Mouse (Mus musculus): Measurements from ENCODE around the gene Dusp14. TPM values are rescaled to one million over a fixed set of nuclear protein-coding genes. Genes with fewer than 3 reads are reported as not detected.

The Dusp14 gene
- polyA plus RNA-seq, 1 experiment from 2014 or later, result 54.6 TPM

DNA sequence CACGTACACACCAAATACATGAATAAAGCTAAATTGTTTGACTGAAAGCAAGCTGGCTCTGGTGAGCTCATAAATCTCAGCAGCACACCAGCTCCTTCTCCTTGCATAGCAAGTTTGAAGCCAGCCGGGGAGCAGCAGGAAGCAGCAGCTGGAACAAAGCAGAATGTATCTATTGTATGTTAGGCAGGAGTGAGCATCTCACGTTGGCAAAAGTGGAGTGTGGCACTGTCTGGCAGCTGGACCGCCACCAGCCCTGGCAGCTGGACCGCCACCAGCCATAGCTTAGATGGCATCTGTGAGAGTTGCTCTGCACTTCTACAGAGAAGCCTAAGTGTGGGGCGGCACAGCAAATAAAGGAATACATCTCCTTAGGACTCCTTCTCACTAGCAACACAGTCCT lies 65.1 kb downstream of the Dusp14 start:
- Histone ChIP-seq H3K27ac (ENCODE audit: low read length) (no peak overlapping the region), H3K27me3 (ENCODE audit: insufficient read depth, low read length) (no peaks in the 10 kb centered on the region), H3K9ac (replicated peaks; ENCODE audit: low read length) (no peak overlapping the region), H3K4me2 (replicated peaks; ENCODE audit: low read depth, low read length) (no peak overlapping the region), H3K9me3 (ENCODE audit: low read length) (no peaks in the 10 kb centered on the region), H3K4me3 (ENCODE audit: low read length) (no peak overlapping the region), H3K4me1 (ENCODE audit: insufficient read depth, low read length) (no peaks in the 10 kb centered on the region), H3K36me3 (ENCODE audit: insufficient read depth, low read length) (peaks cover 23% of the 10 kb centered on the region)
- 84% methylated on average over 6 of the region's 6 CpGs for WGBS
- ATAC-seq (ENCODE audit: low FRiP score, low TSS enrichment), result no peak

DNA sequence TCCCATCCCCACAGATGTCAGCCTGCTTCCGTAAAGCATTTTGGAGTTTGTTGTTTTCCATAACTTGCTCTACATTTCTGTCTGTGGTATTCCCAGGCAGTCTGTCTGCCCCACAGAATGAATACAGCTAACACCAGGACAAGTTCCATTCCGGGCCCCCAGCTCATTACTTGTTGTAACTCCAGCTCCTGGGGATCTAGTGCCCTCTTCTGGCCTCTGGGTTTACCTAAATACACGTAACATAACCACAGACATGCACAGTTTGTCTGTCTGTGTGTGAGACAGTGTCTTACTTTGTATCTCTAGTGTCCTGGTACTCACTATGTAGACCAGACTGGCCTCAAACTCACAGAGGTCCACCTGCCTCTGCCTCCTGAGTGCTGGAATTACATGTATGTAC lies 67.8 kb downstream of the Dusp14 start:
- no peak for ATAC-seq (ENCODE audit: low FRiP score, low TSS enrichment)
- H3K27me3 ChIP-seq (ENCODE audit: insufficient read depth, low read length), result no peaks in the 10 kb centered on the region
- H3K4me3 ChIP-seq (ENCODE audit: low read length), result no peak overlapping the region
- peaks cover 26% of the 10 kb centered on the region for H3K36me3 ChIP-seq (ENCODE audit: insufficient read depth, low read length)
- H3K4me2 ChIP-seq (replicated peaks; ENCODE audit: low read depth, low read length), result no peak overlapping the region
- no peak overlapping the region for H3K9ac ChIP-seq (replicated peaks; ENCODE audit: low read length)
- H3K27ac ChIP-seq (ENCODE audit: low read length), result no peak overlapping the region
- WGBS, result 88% methylated on average over 3 of the region's 3 CpGs
- H3K9me3 ChIP-seq (ENCODE audit: low read length), result no peaks in the 10 kb centered on the region
- H3K4me1 ChIP-seq (ENCODE audit: insufficient read depth, low read length), result no peaks in the 10 kb centered on the region

DNA sequence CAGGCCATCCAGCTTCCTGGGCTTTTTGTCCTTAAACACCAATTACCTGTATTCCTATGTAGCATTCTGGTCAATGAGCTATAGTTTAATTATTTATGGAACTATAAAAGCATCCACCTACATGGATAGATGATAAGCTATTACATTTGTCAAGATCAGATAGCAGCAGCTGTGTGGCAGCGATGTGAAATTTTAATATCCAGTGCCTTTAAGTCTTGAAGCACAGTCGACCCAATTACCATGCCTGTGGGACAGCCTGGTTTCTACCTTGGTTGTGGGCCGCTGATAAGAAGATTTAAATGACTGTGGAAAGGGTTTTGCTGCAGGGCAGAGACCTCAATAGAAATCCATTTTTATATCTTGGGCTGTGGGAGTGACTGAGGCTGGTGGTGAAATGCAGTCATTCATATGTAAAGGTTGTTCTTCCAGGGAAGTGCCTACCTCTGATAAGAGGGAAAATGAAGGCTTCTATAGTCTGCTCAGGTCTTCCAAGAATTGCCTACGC lies 69.6 kb downstream of the Dusp14 start:
- H3K27ac ChIP-seq (ENCODE audit: low read length), result no peak overlapping the region
- H3K4me3 ChIP-seq (ENCODE audit: low read length), result no peak overlapping the region
- H3K4me1 ChIP-seq (ENCODE audit: insufficient read depth, low read length), result no peaks in the 10 kb centered on the region
- no peak for ATAC-seq (ENCODE audit: low FRiP score, low TSS enrichment)
- H3K27me3 ChIP-seq (ENCODE audit: insufficient read depth, low read length), result no peaks in the 10 kb centered on the region
- no peak overlapping the region for H3K4me2 ChIP-seq (replicated peaks; ENCODE audit: low read depth, low read length)
- 81% methylated on average over 4 of the region's 4 CpGs for WGBS
- H3K36me3 ChIP-seq (ENCODE audit: insufficient read depth, low read length), result peaks cover 36% of the 10 kb centered on the region
- no peaks in the 10 kb centered on the region for H3K9me3 ChIP-seq (ENCODE audit: low read length)
- no peak overlapping the region for H3K9ac ChIP-seq (replicated peaks; ENCODE audit: low read length)

DNA sequence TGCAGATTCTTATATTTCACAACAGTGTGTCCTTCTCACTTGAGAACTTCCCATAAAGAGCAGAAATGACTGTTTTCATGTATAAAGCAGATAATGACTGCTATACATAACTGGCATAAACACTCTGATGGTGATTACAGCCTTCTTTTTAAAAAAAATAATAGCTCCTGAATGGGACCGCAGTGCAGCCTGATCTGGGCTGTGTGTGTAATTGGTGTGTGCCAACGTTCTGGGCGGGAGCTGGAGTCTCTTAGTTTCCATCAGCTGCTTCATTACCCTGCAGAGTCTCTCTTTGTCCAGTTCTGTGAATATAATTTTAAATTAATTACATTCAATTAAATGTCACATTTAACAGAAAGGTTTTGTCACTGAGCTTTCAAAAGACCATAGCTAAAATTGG lies 70.1 kb downstream of the Dusp14 start:
- no peak overlapping the region for H3K4me2 ChIP-seq (replicated peaks; ENCODE audit: low read depth, low read length)
- no peak for ATAC-seq (ENCODE audit: low FRiP score, low TSS enrichment)
- H3K4me3 ChIP-seq (ENCODE audit: low read length), result no peak overlapping the region
- H3K9me3 ChIP-seq (ENCODE audit: low read length), result no peaks in the 10 kb centered on the region
- WGBS, result 85% methylated on average over 3 of the region's 3 CpGs
- no peaks in the 10 kb centered on the region for H3K27me3 ChIP-seq (ENCODE audit: insufficient read depth, low read length)
- peaks cover 35% of the 10 kb centered on the region for H3K36me3 ChIP-seq (ENCODE audit: insufficient read depth, low read length)
- H3K4me1 ChIP-seq (ENCODE audit: insufficient read depth, low read length), result no peaks in the 10 kb centered on the region
- no peak overlapping the region for H3K9ac ChIP-seq (replicated peaks; ENCODE audit: low read length)
- no peak overlapping the region for H3K27ac ChIP-seq (ENCODE audit: low read length)

Other genes with a start within 250 kb of the Dusp14 start
- gene Hnf1b, start 219.2 kb downstream of the Dusp14 start, polyA plus RNA-seq (2015; fragmentation: Nextera tagmentation; extraction: Ambion mirVana), result 90.9 and 104 TPM in 2 replicates
- gene Ddx52, start 127.2 kb downstream of the Dusp14 start, polyA plus RNA-seq (2015; fragmentation: Nextera tagmentation; extraction: Ambion mirVana), result 35.4 and 39.0 TPM in 2 replicates
- 10.5 and 10.9 TPM in 2 replicates for gene Synrg, start 104.8 kb downstream of the Dusp14 start, polyA plus RNA-seq (2015; fragmentation: Nextera tagmentation; extraction: Ambion mirVana)
- 34.1 and 36.1 TPM in 2 replicates for gene Tada2a, start 60.3 kb upstream of the Dusp14 start, polyA plus RNA-seq (2015; fragmentation: Nextera tagmentation; extraction: Ambion mirVana)
- gene Acaca, start 60.4 kb upstream of the Dusp14 start, polyA plus RNA-seq (2015; fragmentation: Nextera tagmentation; extraction: Ambion mirVana), result 12.0 TPM in 2 replicates
- gene Gm11437, start 98.2 kb upstream of the Dusp14 start, polyA plus RNA-seq (2015; fragmentation: Nextera tagmentation; extraction: Ambion mirVana), result not detected in 2 replicates